Mouse (Mus musculus) E14TG2a.4 (cell line): ENCODE measurements around the gene Sema5b.

Source experiments
- H3K27me3 ChIP-seq: 2 replicates; pipeline ENCODE4 v1.6.1; 2014; ENCODE audit warnings: low read length, control low read depth; ENCODE audit not compliant: insufficient read depth
- H3K36me3 ChIP-seq: 2 replicates; pipeline ENCODE4 v1.6.1; 2014; ENCODE audit warnings: low read length, control low read depth; ENCODE audit not compliant: insufficient read depth
- H3K4me1 ChIP-seq: replicated peaks from 2 replicates; pipeline ENCODE4 v1.6.1; 2014; ENCODE audit warnings: low read depth, low read length, control low read depth
- H3K4me3 ChIP-seq: replicated peaks from 2 replicates; pipeline ENCODE4 v1.5.1; 2014; ENCODE audit warnings: mild to moderate bottlenecking, low read length
- H3K9me3 ChIP-seq: 2 replicates; pipeline ENCODE4 v1.6.1; 2014; ENCODE audit warnings: low read length, control low read depth
- CTCF ChIP-seq: conservative IDR thresholded peaks from 2 replicates; pipeline ENCODE4 v1.5.1; 2014; ENCODE audit warnings: low read length
- NANOG ChIP-seq: IDR thresholded peaks from 2 replicates; pipeline ENCODE4 v1.6.1; 2014; ENCODE audit warnings: borderline replicate concordance, low read length, mixed read lengths
- POU5F1 ChIP-seq: IDR thresholded peaks from 2 replicates; pipeline ENCODE4 v1.6.1; 2014; ENCODE audit warnings: low read length, borderline replicate concordance

Sema5b gene

DNA sequence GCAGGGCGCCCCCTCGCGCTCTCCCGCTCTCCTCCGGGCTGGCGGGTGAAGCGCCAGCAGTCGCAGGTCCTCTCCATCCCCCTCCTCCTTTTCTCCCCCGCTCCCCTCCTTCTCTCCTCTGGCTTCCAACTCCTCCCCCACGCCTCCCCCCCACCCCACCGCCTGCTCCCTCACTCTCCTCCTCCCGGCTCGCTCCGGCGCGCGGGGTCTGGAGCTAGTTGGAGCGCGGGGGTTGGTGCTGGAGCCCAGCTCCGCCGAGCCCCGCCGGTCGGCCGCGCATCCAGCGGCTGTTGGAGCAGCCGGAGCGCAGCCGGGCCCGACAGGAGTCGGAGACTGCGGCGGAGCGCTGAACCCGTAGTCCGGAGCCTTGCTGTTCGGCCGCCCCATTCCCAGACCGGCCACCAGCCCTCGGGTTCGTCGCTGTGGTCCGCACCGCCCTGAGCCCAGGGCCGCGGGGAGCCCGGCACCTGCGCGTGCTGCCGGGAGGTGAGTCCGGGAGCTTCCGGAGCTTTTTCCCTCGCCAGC lies at the start of gene Sema5b:
Gene Sema5b (plus strand): TSS at position 29 of the 525 bp plus-strand sequence.
- H3K27me3 ChIP-seq, result peaks cover 97% of the 10 kb centered on the region
- no peak for TF ChIP-seq CTCF
- TF ChIP-seq NANOG, result no peak
- TF ChIP-seq POU5F1, result no peak
- no peaks in the 10 kb centered on the region for H3K36me3 ChIP-seq
- H3K4me3 ChIP-seq, result peak within 1 kb of the TSS; percentile 85
- peaks cover 9% of the 10 kb centered on the region for H3K9me3 ChIP-seq
- H3K4me1 ChIP-seq, result peaks cover 35% of the 10 kb centered on the region

DNA sequence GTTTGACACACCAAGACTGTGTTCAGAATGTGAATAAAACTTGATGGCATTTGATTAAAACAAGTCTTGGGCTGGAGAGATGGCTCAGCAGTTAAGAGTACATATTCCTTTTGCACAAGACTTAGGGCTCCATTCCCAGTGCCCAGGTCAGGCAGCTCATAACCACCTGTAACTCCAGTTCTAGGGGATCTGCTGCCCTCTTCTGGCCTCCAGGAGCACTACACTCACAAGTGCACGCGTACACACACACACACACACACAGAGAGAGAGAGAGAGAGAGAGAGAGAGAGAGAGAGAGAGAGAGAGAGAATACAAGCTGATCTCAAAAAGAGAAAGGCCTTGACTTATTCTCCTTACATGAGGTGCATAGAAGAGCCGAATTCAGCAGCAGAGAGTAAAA lies 40.6 kb upstream of the Sema5b start:
- H3K27me3 ChIP-seq, result peaks cover 13% of the 10 kb centered on the region
- peaks cover 4% of the 10 kb centered on the region for H3K9me3 ChIP-seq
- no peaks in the 10 kb centered on the region for H3K36me3 ChIP-seq
- no peak overlapping the region for H3K4me3 ChIP-seq
- TF ChIP-seq POU5F1 (no peak), CTCF (peak; percentile 52), NANOG (no peak)
- peaks cover 6% of the 10 kb centered on the region; the same call in 1 of the 2 replicates for H3K4me1 ChIP-seq

DNA sequence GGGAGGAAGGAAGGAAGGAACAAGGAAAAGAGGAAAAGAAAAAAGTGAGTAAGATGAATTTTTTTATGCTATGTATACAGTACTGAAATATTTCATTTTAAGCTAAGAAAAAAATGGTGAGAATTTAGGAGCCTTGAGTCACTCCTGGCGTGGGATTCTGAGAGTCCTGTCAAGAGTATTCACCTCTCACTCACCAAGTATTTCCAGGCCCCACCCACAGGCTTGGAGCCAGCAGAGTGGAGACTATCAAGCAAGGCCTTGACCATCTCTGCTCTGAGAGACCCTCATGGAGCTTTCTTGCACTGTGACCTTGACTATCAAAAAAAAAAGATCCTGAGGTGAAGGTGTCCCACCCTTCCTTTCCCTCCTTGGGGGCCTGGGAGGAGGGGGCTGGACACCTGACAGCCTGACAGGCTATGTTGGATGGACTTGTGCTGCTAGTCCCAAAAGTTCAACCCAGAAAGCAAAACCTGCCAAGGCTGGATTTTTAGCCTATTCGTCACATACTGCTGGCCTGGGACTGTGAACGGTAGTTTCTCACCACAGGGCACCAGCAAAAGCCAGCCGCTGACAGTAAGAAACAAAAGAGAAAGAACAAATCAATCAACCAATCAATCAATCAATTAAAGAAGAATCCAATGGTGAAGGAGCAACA lies 39.7 kb upstream of the Sema5b start:
- TF ChIP-seq NANOG (peak; percentile 22; the same call in 1 of the 2 replicates), CTCF (no peak)

DNA sequence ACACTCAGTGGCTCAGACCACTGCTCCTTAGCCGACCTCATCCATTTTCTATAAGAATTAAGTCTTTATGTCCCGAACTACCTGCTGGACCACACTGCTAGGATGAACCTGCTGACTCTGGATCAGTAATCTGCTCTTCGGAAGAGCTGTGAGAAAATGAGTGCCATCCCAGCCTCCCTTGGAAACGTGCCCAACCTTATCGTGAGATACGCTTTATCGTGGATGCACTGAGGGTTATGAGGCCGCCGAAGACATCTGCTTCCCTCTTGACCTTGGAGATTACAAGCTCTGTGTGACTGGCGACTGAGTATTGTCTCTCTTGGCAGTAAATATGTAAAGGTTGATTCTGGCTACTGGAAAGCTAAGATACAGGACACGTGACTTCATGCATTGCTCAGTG lies 38.5 kb upstream of the Sema5b start:
- Histone ChIP-seq H3K4me3 (no peak overlapping the region), H3K9me3 (peaks cover 4% of the 10 kb centered on the region), H3K4me1 (peaks cover 6% of the 10 kb centered on the region; the same call in 1 of the 2 replicates), H3K27me3 (peaks cover 8% of the 10 kb centered on the region; the same call in 1 of the 2 replicates), H3K36me3 (no peaks in the 10 kb centered on the region)
- no peak for TF ChIP-seq NANOG
- no peak for TF ChIP-seq POU5F1
- no peak for TF ChIP-seq CTCF

More for the DNA sequence above, 39.7 kb upstream of the Sema5b start:
- Histone ChIP-seq H3K4me3 (no peak overlapping the region), H3K36me3 (no peaks in the 10 kb centered on the region), H3K27me3 (peaks cover 13% of the 10 kb centered on the region), H3K9me3 (peaks cover 4% of the 10 kb centered on the region), H3K4me1 (peaks cover 6% of the 10 kb centered on the region; the same call in 1 of the 2 replicates)

DNA sequence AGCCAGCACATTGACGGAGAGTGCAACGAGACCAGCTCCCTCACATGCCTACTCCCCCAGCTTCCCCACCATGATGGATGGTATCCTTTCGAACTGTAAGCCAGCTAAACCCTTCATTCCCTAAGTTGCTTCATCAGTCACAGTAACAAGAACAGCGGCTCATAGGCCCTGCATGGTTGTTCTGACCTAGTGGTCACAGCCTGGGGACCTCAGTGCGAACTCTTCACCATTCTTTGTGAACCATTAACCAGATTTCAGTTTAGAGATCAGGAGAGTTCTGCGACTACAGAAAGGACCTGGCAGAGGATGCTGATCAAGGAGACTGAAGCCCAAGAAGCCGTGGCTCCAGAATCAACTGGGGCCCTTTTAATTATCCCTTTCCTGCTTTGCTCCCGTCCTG lies 36.7 kb upstream of the Sema5b start:
- Histone ChIP-seq H3K27me3 (peaks cover 10% of the 10 kb centered on the region), H3K4me3 (no peak overlapping the region), H3K4me1 (peaks cover 6% of the 10 kb centered on the region; the same call in 1 of the 2 replicates), H3K36me3 (no peaks in the 10 kb centered on the region), H3K9me3 (peaks cover 4% of the 10 kb centered on the region)
- no peak for TF ChIP-seq POU5F1

DNA sequence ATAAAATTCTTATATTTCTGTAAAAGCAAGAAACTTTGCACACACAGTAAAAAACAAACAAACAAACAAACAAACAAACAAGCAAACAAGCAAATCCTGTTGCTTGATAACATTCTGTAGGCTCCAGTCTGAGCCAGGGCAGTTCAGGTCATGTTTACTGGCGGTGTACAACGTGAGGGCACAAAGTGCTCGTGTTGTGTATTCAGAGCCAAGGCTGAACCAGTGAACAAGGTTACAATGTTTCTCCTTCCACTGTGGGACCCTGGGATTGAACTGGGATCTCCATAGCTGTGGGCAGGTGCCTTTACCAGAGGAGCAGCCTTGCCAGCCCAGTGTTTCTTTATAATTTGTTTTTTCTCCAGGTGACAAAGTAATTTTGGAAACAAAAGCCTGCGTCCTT lies 35.2 kb upstream of the Sema5b start:
- TF ChIP-seq NANOG (no peak), CTCF (no peak), POU5F1 (no peak)
- H3K4me3 ChIP-seq, result no peak overlapping the region
- H3K9me3 ChIP-seq, result no peaks in the 10 kb centered on the region
- H3K36me3 ChIP-seq, result no peaks in the 10 kb centered on the region
- H3K4me1 ChIP-seq, result peaks cover 6% of the 10 kb centered on the region; the same call in 1 of the 2 replicates
- peaks cover 19% of the 10 kb centered on the region for H3K27me3 ChIP-seq

DNA sequence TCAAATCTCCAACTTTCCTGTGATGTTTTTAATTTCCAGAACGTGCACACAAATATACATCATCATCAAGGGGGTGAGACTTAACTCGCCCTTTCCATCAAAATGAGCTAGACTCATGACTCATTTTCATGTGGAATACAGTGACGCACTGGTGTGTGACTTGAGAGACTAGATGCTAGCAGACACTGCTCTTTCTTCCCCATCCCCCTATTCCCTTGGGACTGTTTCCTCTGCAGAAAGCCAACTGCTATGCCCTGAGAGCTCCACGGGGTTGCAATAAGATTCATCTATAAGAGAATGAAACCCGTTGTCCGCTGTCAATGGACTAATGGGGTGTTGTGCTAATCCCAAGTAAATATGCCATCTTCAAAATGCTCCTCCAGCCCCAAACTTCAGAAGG lies 32.4 kb upstream of the Sema5b start:
- no peak for TF ChIP-seq NANOG
- no peak for TF ChIP-seq POU5F1
- TF ChIP-seq CTCF, result no peak
- H3K9me3 ChIP-seq, result no peaks in the 10 kb centered on the region
- no peak overlapping the region for H3K4me3 ChIP-seq
- no peaks in the 10 kb centered on the region for H3K36me3 ChIP-seq
- H3K4me1 ChIP-seq, result no peaks in the 10 kb centered on the region
- H3K27me3 ChIP-seq, result peaks cover 23% of the 10 kb centered on the region

DNA sequence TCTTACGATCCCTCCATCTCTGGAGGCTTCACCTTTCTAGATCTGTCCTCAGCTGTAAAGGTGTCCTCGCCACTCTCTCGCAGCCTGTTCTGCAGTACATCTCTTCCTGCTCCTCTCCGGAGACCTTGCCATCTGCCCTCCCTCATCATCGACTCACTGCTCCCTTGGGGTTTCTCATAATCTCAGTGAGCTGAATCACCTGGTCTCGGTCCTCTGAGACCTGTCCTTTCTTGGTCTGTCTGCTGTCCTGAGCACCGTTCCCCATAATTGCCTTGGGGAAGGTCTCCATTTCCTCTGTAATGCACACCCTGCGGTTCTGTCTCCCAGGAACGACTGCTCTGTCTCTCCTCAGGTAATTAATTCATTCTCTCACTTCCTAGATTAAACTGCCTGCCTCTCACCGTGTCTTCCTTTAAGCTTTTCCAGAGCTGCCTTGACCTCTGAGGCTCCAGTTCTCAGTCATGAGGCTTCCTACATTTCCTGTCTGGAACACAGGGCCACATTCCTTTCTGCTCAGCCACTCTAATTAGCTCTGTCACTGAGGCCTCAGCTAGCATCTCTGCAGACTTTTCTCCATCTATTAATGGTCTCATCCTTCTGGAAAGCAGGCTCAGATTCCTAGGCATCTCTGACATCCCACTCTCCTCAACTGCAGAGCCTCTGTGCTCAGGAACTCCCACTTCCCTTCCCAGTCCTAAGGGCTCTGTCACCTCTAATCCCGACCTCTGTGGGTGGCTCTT lies 31.4 kb upstream of the Sema5b start:
- Histone ChIP-seq H3K36me3 (no peaks in the 10 kb centered on the region), H3K27me3 (peaks cover 28% of the 10 kb centered on the region), H3K4me1 (no peaks in the 10 kb centered on the region), H3K9me3 (no peaks in the 10 kb centered on the region), H3K4me3 (no peak overlapping the region)
- TF ChIP-seq POU5F1, result no peak
- TF ChIP-seq NANOG, result no peak
- no peak for TF ChIP-seq CTCF
